Mouse (Mus musculus): ENCODE measurements around the gene Gm614. TPM values are rescaled to one million over a fixed set of nuclear protein-coding genes. Genes with fewer than 3 reads are reported as not detected.

Gm614 gene
- polyA plus RNA-seq, 1 experiment from 2014 or later = not detected

- Histone ChIP-seq H3K36me3 (replicated peaks) (no peaks in the 10 kb centered on the region), H3K4me1 (no peaks in the 10 kb centered on the region), H3K4me3 (no peak overlapping the region), H3K27me3 (replicated peaks; ENCODE audit: low read depth, poor library complexity, severe bottlenecking) (peaks cover 42% of the 10 kb centered on the region), H3K27ac (replicated peaks) (no peak overlapping the region), H3K9me3 (no peaks in the 10 kb centered on the region)
- DNase-seq (ENCODE audit: low spot score) = no peak
- 32% methylated on average over 1 of the region's 1 CpGs for WGBS
Observed at GRCm38 (mm10) chrX:101245011-101245410, 18.8 kb downstream of the Gm614 start.

DNA sequence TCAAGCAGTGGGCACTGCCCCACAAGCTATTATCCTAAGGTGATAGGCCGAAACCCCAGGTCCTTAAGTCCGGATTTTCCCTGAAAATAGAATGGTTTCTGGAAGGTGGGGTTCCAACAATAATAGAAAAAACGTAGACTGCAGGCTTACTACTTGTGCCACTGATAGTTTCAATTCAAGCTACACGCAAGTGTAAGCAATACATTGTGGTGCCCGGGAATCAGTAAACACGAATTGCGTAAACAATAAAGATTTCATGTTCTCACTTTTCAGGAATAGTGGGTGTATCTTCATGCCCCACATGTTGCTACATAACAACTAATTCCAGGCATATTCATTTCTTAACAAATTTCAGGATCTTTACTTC is 41.0 kb downstream of the Gm614 start:
- Histone ChIP-seq H3K27me3 (replicated peaks; ENCODE audit: low read depth, poor library complexity, severe bottlenecking) (peaks cover 75% of the 10 kb centered on the region), H3K27ac (replicated peaks) (peak overlapping the region; percentile 48), H3K9me3 (no peaks in the 10 kb centered on the region), H3K4me1 (0 out of 2 replicates have a peak, but pooled peaks cover 5% of the 10 kb centered on the region), H3K36me3 (replicated peaks) (peaks cover 8% of the 10 kb centered on the region), H3K4me3 (peak overlapping the region; percentile 67)
- 32% methylated on average over 7 of the region's 7 CpGs for WGBS
- no peak for DNase-seq (ENCODE audit: low spot score)

GRCm38 (mm10) chrX:101221834-101222795 is 41.7 kb downstream of the Gm614 start, which contains the start of gene Snx12:
Gene Snx12 (minus strand): TSS chrX:101222563.
- Histone ChIP-seq H3K4me1 (0 out of 2 replicates have a peak, but pooled peaks cover 5% of the 10 kb centered on the region), H3K9me3 (no peaks in the 10 kb centered on the region), H3K4me3 (peak within 1 kb of the TSS; percentile 67), H3K36me3 (replicated peaks) (peaks cover 8% of the 10 kb centered on the region), H3K27me3 (replicated peaks; ENCODE audit: low read depth, poor library complexity, severe bottlenecking) (peaks cover 76% of the 10 kb centered on the region), H3K27ac (replicated peaks) (peak within 1 kb of the TSS; percentile 86)
- peak; percentile 90 for DNase-seq (ENCODE audit: low spot score)
- 18% methylated on average over 55 of the region's 55 CpGs for WGBS

Other genes starting within 250 kb of the Gm614 start
- not detected in 2 replicates for gene Tex11, start 204.3 kb downstream of the Gm614 start, polyA plus RNA-seq (2016; fragmentation: Nextera tagmentation; extraction: Ambion mirVana)
- 0.92 and 1.2 TPM in 2 replicates for gene Slc7a3, start 178.0 kb downstream of the Gm614 start, polyA plus RNA-seq (2016; fragmentation: Nextera tagmentation; extraction: Ambion mirVana)
- 61.2 and 61.6 TPM in 2 replicates for gene Snx12, start 41.4 kb downstream of the Gm614 start, polyA plus RNA-seq (2016; fragmentation: Nextera tagmentation; extraction: Ambion mirVana)
- 2.3 and 2.9 TPM in 2 replicates for gene Foxo4, start 9.5 kb downstream of the Gm614 start, polyA plus RNA-seq (2016; fragmentation: Nextera tagmentation; extraction: Ambion mirVana)
- 3.2 and 3.3 TPM in 2 replicates for gene Il2rg, start 4.3 kb upstream of the Gm614 start, polyA plus RNA-seq (2016; fragmentation: Nextera tagmentation; extraction: Ambion mirVana)
- gene Gm20489, start 5.0 kb upstream of the Gm614 start, polyA plus RNA-seq (2016; fragmentation: Nextera tagmentation; extraction: Ambion mirVana) = not detected in 2 replicates
- gene Med12, start 10.0 kb upstream of the Gm614 start, polyA plus RNA-seq (2016; fragmentation: Nextera tagmentation; extraction: Ambion mirVana) = 37.7 and 39.0 TPM in 2 replicates
- gene Nlgn3, start 35.2 kb upstream of the Gm614 start, polyA plus RNA-seq (2016; fragmentation: Nextera tagmentation; extraction: Ambion mirVana) = 4.9 and 8.3 TPM in 2 replicates
- gene Gjb1, start 112.4 kb upstream of the Gm614 start, polyA plus RNA-seq (2016; fragmentation: Nextera tagmentation; extraction: Ambion mirVana) = not detected in 2 replicates
- gene Zmym3, start 156.9 kb upstream of the Gm614 start, polyA plus RNA-seq (2016; fragmentation: Nextera tagmentation; extraction: Ambion mirVana) = 20.9 and 27.5 TPM in 2 replicates
- 646 and 656 TPM in 2 replicates for gene Nono, start 165.3 kb upstream of the Gm614 start, polyA plus RNA-seq (2016; fragmentation: Nextera tagmentation; extraction: Ambion mirVana)
- 2.3 and 3.2 TPM in 2 replicates for gene Itgb1bp2, start 185.1 kb upstream of the Gm614 start, polyA plus RNA-seq (2016; fragmentation: Nextera tagmentation; extraction: Ambion mirVana)

Data from embryonic facial prominence, embryonic 10.5 days (tissue).